Mouse (Mus musculus) lung, embryonic 15.5 days (tissue): ENCODE measurements at regions not wholly inside any gene's neighbourhood (a gene's known extent, or its start where the extent isn't known, plus 50 kb on each side); places are given as distances from the start of the nearest gene placed in this dataset.
"Not testable (repeated sequence)": the region's sequence is repeated elsewhere in the genome, so short reads cannot be mapped to it uniquely, and the experiment has no call there.

ENCODE experiments used
- ATAC-seq: fragments of 200-750 bp; cut with Nextera tagmentation; 2 replicates; pipeline ENCODE4 v1.8.0; 2017; ENCODE audit warnings: moderate number of reproducible peaks, borderline replicate concordance; ENCODE audit not compliant: low FRiP score, low TSS enrichment; ENCODE audit errors: extremely low read depth
- H3K27ac ChIP-seq: fragments of 300-500 bp; sonication (generic); 2 replicates; pipeline ENCODE4 v1.5.1; 2015; ENCODE audit warnings: moderate library complexity, mild to moderate bottlenecking, inconsistent platforms
- H3K27me3 ChIP-seq: fragments of 300-500 bp; sonication (generic); 2 replicates; pipeline ENCODE4 v1.6.1; 2015; ENCODE audit warnings: inconsistent platforms
- H3K36me3 ChIP-seq: fragments of 300-500 bp; sonication (generic); 2 replicates; pipeline ENCODE4 v1.6.1; 2015; ENCODE audit warnings: inconsistent platforms
- H3K4me1 ChIP-seq: fragments of 300-500 bp; sonication (generic); 2 replicates; pipeline ENCODE4 v1.6.1; 2015; ENCODE audit warnings: inconsistent platforms
- H3K4me2 ChIP-seq: fragments of 300-500 bp; sonication (generic); 2 replicates; pipeline ENCODE4 v1.6.1; 2015; ENCODE audit warnings: inconsistent platforms, mild to moderate bottlenecking, moderate library complexity
- H3K4me3 ChIP-seq: fragments of 300-500 bp; sonication (generic); 2 replicates; pipeline ENCODE4 v1.5.1; 2015; ENCODE audit warnings: mild to moderate bottlenecking, inconsistent platforms
- H3K9ac ChIP-seq: fragments of 300-500 bp; sonication (generic); 2 replicates; pipeline ENCODE4 v1.6.1; 2015; ENCODE audit warnings: inconsistent platforms
- H3K9me3 ChIP-seq: fragments of 300-500 bp; sonication (generic); 2 replicates; pipeline ENCODE4 v1.6.1; 2016; ENCODE audit warnings: inconsistent platforms
- WGBS: fragments of 180-500 bp; shearing (Covaris S2); methylation state at CpG from one replicate; pipeline ENCODE4 v1.1.7; 2015; 5-methylcytosine and 5-hydroxymethylcytosine counted together

GRCm38 (mm10) chr9:104413021-104413420, 75.5 kb upstream of the Acpp start:
- no peak for ATAC-seq
- 24% methylated on average over 5 of the region's 5 CpGs for WGBS
- H3K4me3 ChIP-seq, result no peak overlapping the region
- H3K4me2 ChIP-seq, result no peak overlapping the region
- H3K9me3 ChIP-seq, result no peaks in the 10 kb centered on the region
- peaks cover 2% of the 10 kb centered on the region for H3K27me3 ChIP-seq
- no peak overlapping the region for H3K27ac ChIP-seq
- no peak overlapping the region for H3K9ac ChIP-seq
- H3K36me3 ChIP-seq, result no peaks in the 10 kb centered on the region
- H3K4me1 ChIP-seq, result peaks cover 5% of the 10 kb centered on the region; the same call in 1 of the 2 replicates

- no peak overlapping the region for H3K4me3 ChIP-seq
- no peak overlapping the region for H3K9ac ChIP-seq
- no peak for ATAC-seq
- H3K9me3 ChIP-seq, result no peaks in the 10 kb centered on the region
- no peak overlapping the region for H3K27ac ChIP-seq
- H3K4me1 ChIP-seq, result peaks cover 5% of the 10 kb centered on the region; the same call in 1 of the 2 replicates
- H3K4me2 ChIP-seq, result no peak overlapping the region
- H3K27me3 ChIP-seq, result peaks cover 2% of the 10 kb centered on the region
- H3K36me3 ChIP-seq, result no peaks in the 10 kb centered on the region
- WGBS, result 3% methylated on average over 5 of the region's 5 CpGs
These were observed 72.7 kb upstream of the Acpp start for GRCm38 (mm10) chr9:104410211-104410610.

- no peak overlapping the region for H3K9ac ChIP-seq
- no peak for ATAC-seq
- H3K9me3 ChIP-seq, result no peaks in the 10 kb centered on the region
- H3K27ac ChIP-seq, result no peak overlapping the region
- H3K36me3 ChIP-seq, result no peaks in the 10 kb centered on the region
- WGBS, result 20% methylated on average over 12 of the region's 12 CpGs
- peaks cover 5% of the 10 kb centered on the region; the same call in 1 of the 2 replicates for H3K4me1 ChIP-seq
- no peak overlapping the region for H3K4me3 ChIP-seq
- H3K4me2 ChIP-seq, result peak overlapping the region; percentile 52
- H3K27me3 ChIP-seq, result peaks cover 2% of the 10 kb centered on the region
These were observed 71.8 kb upstream of the Acpp start for GRCm38 (mm10) chr9:104409381-104409780.

GRCm38 (mm10) chr9:104408571-104409294, 71.2 kb upstream of the Acpp start:
- ATAC-seq, result no peak
- no peak overlapping the region for H3K9ac ChIP-seq
- H3K4me1 ChIP-seq, result peaks cover 5% of the 10 kb centered on the region; the same call in 1 of the 2 replicates
- H3K4me2 ChIP-seq, result peak overlapping the region; percentile 52
- peaks cover 2% of the 10 kb centered on the region for H3K27me3 ChIP-seq
- no peak overlapping the region for H3K27ac ChIP-seq
- H3K9me3 ChIP-seq, result no peaks in the 10 kb centered on the region
- WGBS, result 12% methylated on average over 21 of the region's 21 CpGs
- H3K4me3 ChIP-seq, result peak overlapping the region; percentile 17
- H3K36me3 ChIP-seq, result no peaks in the 10 kb centered on the region

- Histone ChIP-seq H3K27ac (no peak overlapping the region), H3K4me1 (peaks cover 5% of the 10 kb centered on the region; the same call in 1 of the 2 replicates), H3K4me3 (peak overlapping the region; percentile 23; the same call in 1 of the 2 replicates), H3K9me3 (no peaks in the 10 kb centered on the region), H3K9ac (no peak overlapping the region), H3K4me2 (peak overlapping the region; percentile 52), H3K27me3 (peaks cover 2% of the 10 kb centered on the region), H3K36me3 (no peaks in the 10 kb centered on the region)
- WGBS, result 17% methylated on average over 17 of the region's 18 CpGs
- ATAC-seq, result peak; percentile 39; the same call in 1 of the 2 replicates
These were observed 70.2 kb upstream of the Acpp start for GRCm38 (mm10) chr9:104407559-104408376.

- WGBS, result 46% methylated on average over 2 of the region's 2 CpGs
- Histone ChIP-seq H3K27ac (no peak overlapping the region), H3K4me2 (no peak overlapping the region), H3K9me3 (no peaks in the 10 kb centered on the region), H3K27me3 (peaks cover 2% of the 10 kb centered on the region), H3K4me1 (peaks cover 5% of the 10 kb centered on the region; the same call in 1 of the 2 replicates), H3K4me3 (no peak overlapping the region), H3K9ac (no peak overlapping the region), H3K36me3 (no peaks in the 10 kb centered on the region)
- ATAC-seq, result no peak
These were observed 69.5 kb upstream of the Acpp start for GRCm38 (mm10) chr9:104407011-104407410.

- Histone ChIP-seq H3K27ac (no peak overlapping the region), H3K9ac (no peak overlapping the region), H3K4me2 (no peak overlapping the region), H3K36me3 (no peaks in the 10 kb centered on the region), H3K4me1 (peaks cover 5% of the 10 kb centered on the region; the same call in 1 of the 2 replicates), H3K27me3 (peaks cover 2% of the 10 kb centered on the region), H3K4me3 (no peak overlapping the region), H3K9me3 (no peaks in the 10 kb centered on the region)
- WGBS, result 41% methylated on average over 7 of the region's 7 CpGs
- no peak for ATAC-seq
These were observed 68.9 kb upstream of the Acpp start for GRCm38 (mm10) chr9:104406491-104406890.

- WGBS, result 67% methylated on average over 1 of the region's 1 CpGs
These were observed 66.3 kb upstream of the Acpp start for GRCm38 (mm10) chr9:104403863-104404262.

GRCm38 (mm10) chr9:104401673-104402072, 64.1 kb upstream of the Acpp start:
- no peaks in the 10 kb centered on the region for H3K9me3 ChIP-seq
- no peaks in the 10 kb centered on the region for H3K4me1 ChIP-seq
- no peak for ATAC-seq
- no peaks in the 10 kb centered on the region for H3K36me3 ChIP-seq
- H3K4me3 ChIP-seq, result no peak overlapping the region
- H3K27ac ChIP-seq, result no peak overlapping the region
- no peak overlapping the region for H3K4me2 ChIP-seq
- no peak overlapping the region for H3K9ac ChIP-seq
- 64% methylated on average over 4 of the region's 4 CpGs for WGBS
- H3K27me3 ChIP-seq, result no peaks in the 10 kb centered on the region

More at GRCm38 (mm10) chr9:104403863-104404262, 66.3 kb upstream of the Acpp start:
- H3K4me2 ChIP-seq, result no peak overlapping the region
- no peaks in the 10 kb centered on the region for H3K4me1 ChIP-seq
- no peaks in the 10 kb centered on the region for H3K9me3 ChIP-seq
- H3K27me3 ChIP-seq, result peaks cover 2% of the 10 kb centered on the region; the same call in 1 of the 2 replicates
- no peaks in the 10 kb centered on the region for H3K36me3 ChIP-seq
- ATAC-seq, result no peak
- no peak overlapping the region for H3K9ac ChIP-seq
- no peak overlapping the region for H3K4me3 ChIP-seq
- no peak overlapping the region for H3K27ac ChIP-seq

- no peak for ATAC-seq
- Histone ChIP-seq H3K9ac (no peak overlapping the region), H3K36me3 (no peaks in the 10 kb centered on the region), H3K27me3 (no peaks in the 10 kb centered on the region), H3K4me3 (no peak overlapping the region), H3K4me1 (no peaks in the 10 kb centered on the region), H3K27ac (no peak overlapping the region), H3K4me2 (no peak overlapping the region), H3K9me3 (no peaks in the 10 kb centered on the region)
- 71% methylated on average over 1 of the region's 1 CpGs for WGBS
These were observed 62.4 kb upstream of the Acpp start for GRCm38 (mm10) chr9:104399927-104400326.

- H3K36me3 ChIP-seq, H3K4me3 ChIP-seq, H3K27ac ChIP-seq, H3K27me3 ChIP-seq, ATAC-seq, H3K9me3 ChIP-seq, H3K9ac ChIP-seq, H3K4me2 ChIP-seq, H3K4me1 ChIP-seq: not testable (repeated sequence)
- WGBS, result 63% methylated on average over 4 of the region's 4 CpGs
These were observed 60.9 kb upstream of the Acpp start for GRCm38 (mm10) chr9:104398484-104398883.

- Histone ChIP-seq H3K4me2 (no peak overlapping the region), H3K4me1 (no peaks in the 10 kb centered on the region), H3K4me3 (no peak overlapping the region), H3K27me3 (no peaks in the 10 kb centered on the region), H3K9me3 (no peaks in the 10 kb centered on the region), H3K36me3 (no peaks in the 10 kb centered on the region), H3K27ac (no peak overlapping the region), H3K9ac (no peak overlapping the region)
- WGBS, result 85% methylated on average over 7 of the region's 7 CpGs
- no peak for ATAC-seq
These were observed 50.3 kb upstream of the Acpp start for GRCm38 (mm10) chr9:104387805-104388204.
